Mouse (Mus musculus) embryonic facial prominence, embryonic 14.5 days (tissue): ENCODE measurements around the gene Fis1. TPM values are rescaled to one million over a fixed set of nuclear protein-coding genes. Genes with fewer than 3 reads are reported as not detected.

Experiments
- ATAC-seq: fragments of 200-750 bp; cut with Nextera tagmentation; 2 replicates; pipeline ENCODE4 v1.8.0; 2017; ENCODE audit warnings: low read depth, moderate number of reproducible peaks, moderate TSS enrichment
- DNase-seq: peaks from one replicate; pipeline ENCODE4 v3.0.0-alpha.2; 2015; ENCODE audit warnings: low spot score
- H3K27ac ChIP-seq: fragments of 300-500 bp; sonication (generic); replicated peaks from 2 replicates; pipeline ENCODE4 v1.5.1; 2014; ENCODE audit warnings: low read depth, mild to moderate bottlenecking, low read length, moderate library complexity
- H3K27me3 ChIP-seq: fragments of 300-500 bp; sonication (generic); replicated peaks from 2 replicates; pipeline ENCODE4 v1.6.1; 2014; ENCODE audit warnings: low read length; ENCODE audit not compliant: control insufficient read depth, insufficient read depth
- H3K36me3 ChIP-seq: fragments of 300-500 bp; sonication (generic); 2 replicates; pipeline ENCODE4 v1.6.1; 2014; ENCODE audit warnings: low read length, mixed read lengths; ENCODE audit not compliant: control insufficient read depth, insufficient read depth
- H3K4me1 ChIP-seq: fragments of 300-500 bp; sonication (generic); 2 replicates; pipeline ENCODE4 v1.6.1; 2014; ENCODE audit warnings: antibody characterized with exemption, low read length; ENCODE audit not compliant: control insufficient read depth, insufficient read depth
- H3K4me2 ChIP-seq: fragments of 300-500 bp; sonication (generic); 2 replicates; pipeline ENCODE4 v1.6.1; 2014; ENCODE audit warnings: low read depth, mild to moderate bottlenecking, low read length, moderate library complexity, mixed read lengths
- H3K4me3 ChIP-seq: fragments of 300-500 bp; sonication (generic); 2 replicates; pipeline ENCODE4 v1.5.1; 2014; ENCODE audit warnings: low read depth, mild to moderate bottlenecking, low read length
- H3K9ac ChIP-seq: fragments of 300-500 bp; sonication (generic); 2 replicates; pipeline ENCODE4 v1.6.1; 2014; ENCODE audit warnings: low read depth, mild to moderate bottlenecking, low read length, moderate library complexity, mixed read lengths
- H3K9me3 ChIP-seq: fragments of 300-500 bp; sonication (generic); 2 replicates; pipeline ENCODE4 v1.6.1; 2016; ENCODE audit warnings: low read length; ENCODE audit not compliant: control insufficient read depth
- WGBS: fragments of 180-500 bp; shearing (Covaris S2); extraction: QIAGEN DNeasy Blood & Tissue Kit; methylation state at CpG from one replicate; pipeline ENCODE4 v1.1.7; 2014; 5-methylcytosine and 5-hydroxymethylcytosine counted together
- polyA plus RNA-seq: library from polyadenylated mRNA; unstranded; fragments of >200 nt; fragmentation: Nextera tagmentation; extraction: Ambion mirVana; gene quantifications from 2 replicates; pipeline ENCODE4 v1.2.1, GENCODE M21; 2014

Fis1 gene
- polyA plus RNA-seq, 1 experiment from 2014 or later, result 266 TPM

GRCm38 (mm10) chr5:136967592-136967991, 14.5 kb downstream of the Fis1 start:
- Histone ChIP-seq H3K9ac (no peak overlapping the region), H3K4me1 (peaks cover 4% of the 10 kb centered on the region; the same call in 1 of the 2 replicates), H3K9me3 (no peaks in the 10 kb centered on the region), H3K27me3 (no peaks in the 10 kb centered on the region), H3K4me3 (no peak overlapping the region), H3K4me2 (no peak overlapping the region), H3K36me3 (peaks cover 35% of the 10 kb centered on the region), H3K27ac (no peak overlapping the region)
- 82% methylated on average over 10 of the region's 10 CpGs for WGBS
- no peak for DNase-seq
- no peak for ATAC-seq

DNA sequence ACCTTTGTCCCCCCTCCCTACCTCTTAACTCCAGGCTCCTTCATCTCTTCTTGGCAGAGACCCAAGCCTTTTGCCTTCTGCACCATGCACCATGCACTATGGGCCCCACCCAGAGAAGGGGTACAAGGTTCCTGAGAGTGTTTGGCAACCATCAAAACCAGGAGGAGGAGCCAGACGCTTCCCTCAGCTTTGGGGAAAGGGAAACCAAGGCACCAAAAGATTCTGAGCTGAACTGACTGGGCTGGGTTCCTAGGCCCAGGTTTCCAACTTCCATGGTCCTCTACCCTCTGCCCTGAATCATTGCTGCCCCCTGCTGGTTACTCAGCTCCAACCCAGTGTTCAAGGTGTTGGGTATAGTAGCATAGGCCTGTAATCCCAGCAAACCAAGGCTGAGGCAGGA, 17.6 kb downstream of the Fis1 start:
- H3K27ac ChIP-seq, result no peak overlapping the region
- DNase-seq (no peak), ATAC-seq (no peak)
- WGBS, result 85% methylated on average over 1 of the region's 1 CpGs
- H3K36me3 ChIP-seq, result peaks cover 10% of the 10 kb centered on the region
- no peaks in the 10 kb centered on the region for H3K9me3 ChIP-seq
- H3K4me3 ChIP-seq, result no peak overlapping the region
- no peak overlapping the region for H3K4me2 ChIP-seq
- no peaks in the 10 kb centered on the region for H3K27me3 ChIP-seq
- H3K9ac ChIP-seq, result no peak overlapping the region
- no peaks in the 10 kb centered on the region for H3K4me1 ChIP-seq

DNA sequence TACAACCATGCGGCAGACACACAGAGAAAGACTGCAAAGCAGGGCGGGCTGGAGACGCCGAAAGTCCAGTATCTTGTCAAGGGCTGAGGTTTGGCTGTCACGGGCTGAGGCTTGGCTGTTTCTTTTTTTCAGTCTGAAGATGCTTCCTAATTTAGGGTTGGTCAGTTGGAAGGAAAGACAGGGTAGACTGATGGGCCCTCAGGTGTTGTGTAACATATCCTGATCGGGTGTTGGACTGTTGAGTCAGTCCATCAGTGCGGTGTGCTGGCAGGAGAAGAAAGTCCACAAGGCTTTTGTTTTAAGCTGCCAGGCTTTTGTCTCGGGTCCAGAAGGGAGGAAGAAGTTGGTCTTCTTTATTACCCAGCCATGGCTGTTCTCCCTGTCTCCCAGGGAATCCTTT, 20.6 kb downstream of the Fis1 start:
- H3K4me1 ChIP-seq, result no peaks in the 10 kb centered on the region
- no peak for DNase-seq
- WGBS, result 81% methylated on average over 8 of the region's 8 CpGs
- no peak overlapping the region for H3K4me2 ChIP-seq
- no peak overlapping the region for H3K9ac ChIP-seq
- no peak for ATAC-seq
- no peaks in the 10 kb centered on the region for H3K9me3 ChIP-seq
- H3K36me3 ChIP-seq, result no peaks in the 10 kb centered on the region
- no peak overlapping the region for H3K4me3 ChIP-seq
- H3K27ac ChIP-seq, result no peak overlapping the region
- no peaks in the 10 kb centered on the region for H3K27me3 ChIP-seq

DNA sequence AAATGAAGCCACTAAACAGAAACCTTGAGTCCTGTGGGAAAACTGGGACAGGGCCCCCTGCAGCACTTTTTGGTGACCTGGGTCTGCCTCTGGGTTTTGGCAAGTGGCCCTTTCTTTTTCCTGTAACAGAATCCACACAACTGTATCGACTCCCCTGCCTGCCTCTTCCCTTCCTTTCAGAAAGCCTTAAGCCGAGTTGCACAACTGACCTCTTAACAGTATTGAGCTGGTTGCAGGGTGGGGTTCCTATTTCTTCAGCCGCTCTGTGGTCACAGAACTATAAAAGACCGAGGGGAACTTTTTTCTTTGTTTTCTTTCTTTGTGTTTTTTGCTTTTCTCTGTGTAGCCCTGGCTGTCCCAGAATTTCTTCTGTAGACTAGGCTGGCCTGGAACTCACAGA, 24.7 kb downstream of the Fis1 start:
- no peak for DNase-seq
- H3K36me3 ChIP-seq, result peaks cover 18% of the 10 kb centered on the region
- H3K4me1 ChIP-seq, result no peaks in the 10 kb centered on the region
- H3K9ac ChIP-seq, result no peak overlapping the region
- 63% methylated on average over 4 of the region's 4 CpGs for WGBS
- H3K4me2 ChIP-seq, result no peak overlapping the region
- no peak overlapping the region for H3K4me3 ChIP-seq
- no peak for ATAC-seq
- H3K9me3 ChIP-seq, result no peaks in the 10 kb centered on the region
- no peak overlapping the region for H3K27ac ChIP-seq
- H3K27me3 ChIP-seq, result no peaks in the 10 kb centered on the region

DNA sequence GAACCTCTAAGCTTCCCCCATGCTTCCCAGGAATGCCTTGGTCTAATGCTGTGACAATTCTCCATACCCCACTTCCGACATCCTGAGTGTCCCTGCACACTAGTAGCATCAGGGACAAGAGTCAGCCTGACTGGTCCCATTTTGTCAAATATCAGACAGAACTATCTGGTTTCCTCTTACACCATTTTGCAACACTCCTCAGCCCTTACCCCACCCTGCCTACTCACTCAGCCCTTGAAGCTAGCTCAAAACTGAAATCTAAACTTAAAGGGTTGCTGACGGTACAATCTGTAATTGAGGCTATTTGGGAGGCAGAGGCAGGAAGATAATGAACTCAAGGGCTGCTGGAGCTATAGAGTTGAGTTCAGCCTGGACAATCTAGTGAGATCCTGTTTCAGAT, 26.7 kb downstream of the Fis1 start:
- ATAC-seq (no peak), DNase-seq (no peak)
- Histone ChIP-seq H3K27ac (no peak overlapping the region), H3K4me3 (no peak overlapping the region), H3K27me3 (no peaks in the 10 kb centered on the region), H3K4me1 (no peaks in the 10 kb centered on the region), H3K36me3 (peaks cover 34% of the 10 kb centered on the region), H3K4me2 (no peak overlapping the region), H3K9ac (no peak overlapping the region), H3K9me3 (no peaks in the 10 kb centered on the region)
- WGBS, result 53% methylated on average over 2 of the region's 2 CpGs

DNA sequence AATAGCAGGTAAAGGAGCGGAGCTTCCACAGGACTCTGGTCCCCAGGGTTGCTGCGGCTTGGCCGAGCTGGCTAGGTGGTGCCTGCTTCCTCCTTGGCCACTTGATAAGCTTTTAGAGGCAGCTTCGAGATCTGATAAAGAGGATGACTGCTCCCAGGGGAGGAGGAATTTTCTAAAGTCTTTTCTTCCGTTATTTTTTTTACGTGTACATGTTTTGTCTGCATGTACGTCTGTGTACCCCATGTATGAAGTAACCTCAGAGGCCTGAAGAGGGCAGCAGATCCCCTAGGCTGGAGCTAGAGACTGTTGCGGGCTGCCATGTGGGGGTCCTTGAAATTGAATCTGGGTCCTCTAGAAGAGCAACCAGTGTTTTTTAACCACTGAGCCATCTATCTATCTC, 27.9 kb downstream of the Fis1 start:
- DNase-seq, result no peak
- Histone ChIP-seq H3K4me2 (no peak overlapping the region), H3K4me3 (no peak overlapping the region), H3K36me3 (peaks cover 35% of the 10 kb centered on the region), H3K9ac (no peak overlapping the region), H3K27ac (no peak overlapping the region), H3K4me1 (peaks cover 1% of the 10 kb centered on the region; the same call in 1 of the 2 replicates), H3K27me3 (no peaks in the 10 kb centered on the region), H3K9me3 (no peaks in the 10 kb centered on the region)
- no peak for ATAC-seq
- WGBS, result 87% methylated on average over 8 of the region's 8 CpGs

GRCm38 (mm10) chr5:136982338-136982930, 29.4 kb downstream of the Fis1 start:
- Histone ChIP-seq H3K4me2 (no peak overlapping the region), H3K4me1 (peaks cover 7% of the 10 kb centered on the region), H3K27ac (no peak overlapping the region), H3K36me3 (peaks cover 35% of the 10 kb centered on the region), H3K27me3 (no peaks in the 10 kb centered on the region), H3K9ac (no peak overlapping the region), H3K4me3 (no peak overlapping the region), H3K9me3 (no peaks in the 10 kb centered on the region)
- DNase-seq (no peak), ATAC-seq (no peak)
- WGBS, result 55% methylated on average over 11 of the region's 16 CpGs

- no peaks in the 10 kb centered on the region for H3K27me3 ChIP-seq
- no peak for ATAC-seq
- H3K4me1 ChIP-seq, result peaks cover 13% of the 10 kb centered on the region
- H3K4me2 ChIP-seq, result no peak overlapping the region
- DNase-seq, result no peak
- H3K9me3 ChIP-seq, result no peaks in the 10 kb centered on the region
- H3K9ac ChIP-seq, result no peak overlapping the region
- H3K27ac ChIP-seq, result no peak overlapping the region
- H3K4me3 ChIP-seq, result no peak overlapping the region
- WGBS, result 54% methylated on average over 14 of the region's 14 CpGs
- peaks cover 45% of the 10 kb centered on the region for H3K36me3 ChIP-seq
Measured at GRCm38 (mm10) chr5:136984828-136985227, 31.8 kb downstream of the Fis1 start.

DNA sequence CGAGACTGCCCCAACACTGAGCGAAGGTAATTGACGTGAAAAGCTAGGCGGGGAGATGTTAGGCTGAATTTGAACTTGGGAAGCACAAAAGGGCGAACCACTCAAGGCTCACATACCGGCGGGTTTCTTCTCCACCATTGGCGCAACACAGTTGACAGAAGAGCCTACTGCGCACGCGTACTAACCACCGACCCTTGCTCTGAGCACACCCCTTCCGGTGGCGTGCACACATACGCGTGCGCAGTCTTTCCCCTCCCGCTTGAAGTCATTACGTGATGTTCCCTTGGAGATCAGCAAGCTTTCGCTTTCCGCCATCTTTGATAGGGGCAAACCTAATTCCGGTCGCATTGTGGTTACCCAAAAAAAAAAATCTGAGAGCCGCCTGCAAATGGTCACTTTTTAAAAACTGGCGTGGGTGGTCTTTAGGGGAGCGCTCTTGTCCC, 33.6 kb downstream of the Fis1 start, which contains the start of gene Plod3:
Gene Plod3, plus strand, starts transcription at position 325 of the 443 bp plus-strand sequence.
- Histone ChIP-seq H3K9ac (peak within 1 kb of the TSS; percentile 88), H3K36me3 (peaks cover 52% of the 10 kb centered on the region), H3K9me3 (no peaks in the 10 kb centered on the region), H3K27me3 (no peaks in the 10 kb centered on the region), H3K27ac (peak within 1 kb of the TSS; percentile 98), H3K4me3 (peak within 1 kb of the TSS; percentile 72), H3K4me2 (peak within 1 kb of the TSS; percentile 84), H3K4me1 (peaks cover 13% of the 10 kb centered on the region)
- peak; percentile 93 for ATAC-seq
- 0% methylated on average over 26 of the region's 26 CpGs for WGBS
- peak; percentile 100 for DNase-seq
